Mouse (Mus musculus) B cell, adult 2 months (primary cell): ENCODE results near the gene Trmt10b.

Experiments
- DNase-seq, 2 experiments: peaks; one replicate each; pipeline ENCODE4 v3.0.0; 2022

The Trmt10b gene

DNA sequence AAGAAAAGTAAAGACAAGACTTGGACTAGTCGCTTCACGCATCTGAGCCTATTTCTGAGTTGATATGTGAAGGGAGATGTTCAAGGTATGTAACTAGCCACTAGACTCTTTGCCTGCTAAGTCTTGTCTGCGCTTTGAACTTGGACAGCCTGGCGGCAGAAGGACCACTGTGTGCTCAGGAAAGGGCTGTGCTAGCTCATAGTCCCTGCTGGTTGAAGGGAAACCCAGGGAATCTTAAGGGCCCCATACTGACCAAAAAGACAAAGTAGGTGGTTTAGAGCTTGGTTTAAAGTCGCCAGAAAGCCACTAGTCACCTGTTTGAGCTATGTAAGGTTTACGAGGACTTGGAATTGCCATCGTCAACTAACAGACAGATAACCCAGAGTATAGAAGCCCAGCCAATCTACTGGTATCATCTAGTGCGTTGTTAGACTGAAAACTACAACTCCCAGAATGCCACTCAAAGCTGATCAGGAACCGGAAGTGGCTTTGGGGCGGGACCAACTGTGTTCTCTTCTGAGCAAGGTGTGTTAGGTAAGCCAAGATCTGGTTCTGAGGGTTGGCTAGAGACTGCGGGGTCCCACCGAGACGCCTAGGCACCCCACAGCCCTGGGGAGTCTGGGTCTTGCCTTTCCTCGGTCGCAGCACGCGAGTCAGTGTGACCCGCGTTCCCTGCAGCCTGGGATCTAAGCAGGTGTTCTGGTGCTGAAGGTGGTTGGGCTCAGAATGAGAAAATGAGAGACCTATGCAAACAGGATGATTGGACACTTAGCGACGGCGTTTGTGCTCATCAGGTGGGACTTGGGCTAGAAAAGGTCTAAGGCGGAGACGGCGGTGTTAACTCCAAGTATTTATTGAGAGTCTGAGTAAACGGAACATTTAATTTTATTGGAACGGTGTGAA, at the start of gene Trmt10b:
Gene Trmt10b (plus strand): TSS at position 466 of the 903 bp plus-strand sequence.
- peak; percentile 85 to 86 for DNase-seq

DNA sequence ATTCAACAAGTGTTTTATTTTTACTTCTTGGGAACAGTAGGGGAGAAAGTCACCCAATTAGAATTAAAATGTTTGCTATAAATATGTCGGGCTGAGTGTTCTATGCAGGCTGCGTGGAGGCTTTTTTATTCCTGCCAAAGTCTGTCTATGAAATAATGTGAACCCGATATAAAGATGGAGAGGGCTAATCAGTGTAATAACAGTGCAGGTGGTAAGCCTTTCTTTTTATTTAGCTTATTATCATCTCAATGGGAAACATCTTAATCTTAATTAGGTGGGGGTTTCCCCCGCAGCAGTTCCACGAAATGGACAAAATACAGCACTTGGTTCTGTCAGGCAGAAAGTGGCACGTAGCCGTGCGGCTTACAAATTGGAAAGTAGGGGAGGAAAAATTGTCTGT, 45.7 kb upstream of the Trmt10b start:
- DNase-seq, result no peak

DNA sequence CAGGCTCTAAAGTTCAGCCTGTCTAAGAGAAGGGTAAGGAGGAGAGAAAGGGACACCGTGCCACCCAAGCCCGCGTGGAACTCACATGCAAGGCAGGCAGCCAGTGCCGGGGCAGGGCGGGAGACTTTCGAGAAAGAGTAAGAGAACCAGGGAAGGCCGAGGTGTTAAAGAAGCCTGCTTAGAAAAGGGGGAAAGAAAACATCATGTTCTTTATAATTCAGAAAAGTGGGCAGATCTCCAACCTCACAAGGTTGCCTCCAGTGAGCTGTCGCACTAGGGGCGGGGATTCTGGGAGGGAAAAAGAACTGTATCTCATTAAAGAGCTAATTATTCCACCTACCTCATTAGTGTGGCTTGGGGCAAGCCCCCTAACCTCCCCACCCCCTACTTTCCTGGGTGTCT, 44.1 kb upstream of the Trmt10b start:
- no peak for DNase-seq

DNA sequence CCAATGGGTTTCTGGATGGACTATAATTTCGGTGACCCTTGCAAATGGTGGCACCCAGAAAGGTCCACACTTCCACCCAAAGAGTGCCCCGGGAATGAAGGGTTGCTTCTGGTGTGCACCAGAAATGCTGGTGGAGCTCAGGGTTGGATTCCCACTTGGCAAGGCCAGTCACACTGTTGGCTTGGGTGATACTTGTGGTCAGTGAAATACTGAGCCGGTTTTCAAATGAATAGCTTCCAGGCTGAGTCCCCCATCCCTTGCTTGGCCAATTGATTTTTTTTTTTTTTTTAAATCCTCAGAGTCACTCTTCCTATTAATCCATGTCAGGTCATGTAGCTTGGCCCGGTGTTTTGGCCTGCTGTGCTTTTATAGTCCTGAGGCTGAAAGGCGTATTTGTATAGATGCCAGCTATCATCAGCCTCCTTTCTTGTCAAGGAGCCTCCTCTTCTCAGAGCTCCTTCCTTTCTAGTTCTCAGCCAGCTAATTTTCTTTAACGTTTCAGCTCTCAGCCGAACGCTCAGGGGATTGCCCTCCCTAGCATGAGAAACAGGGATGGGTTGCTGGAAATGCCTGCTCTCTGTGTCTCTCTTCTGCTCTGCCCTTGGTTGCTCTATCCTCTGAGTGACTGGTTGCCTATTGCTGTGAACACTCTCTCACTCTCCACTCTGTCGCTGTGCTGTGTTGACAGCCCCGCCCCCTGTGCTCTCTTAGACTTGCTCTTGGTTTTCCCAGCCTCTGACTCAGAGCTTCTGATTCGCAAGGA, 42.9 kb upstream of the Trmt10b start:
- DNase-seq, result no peak

DNA sequence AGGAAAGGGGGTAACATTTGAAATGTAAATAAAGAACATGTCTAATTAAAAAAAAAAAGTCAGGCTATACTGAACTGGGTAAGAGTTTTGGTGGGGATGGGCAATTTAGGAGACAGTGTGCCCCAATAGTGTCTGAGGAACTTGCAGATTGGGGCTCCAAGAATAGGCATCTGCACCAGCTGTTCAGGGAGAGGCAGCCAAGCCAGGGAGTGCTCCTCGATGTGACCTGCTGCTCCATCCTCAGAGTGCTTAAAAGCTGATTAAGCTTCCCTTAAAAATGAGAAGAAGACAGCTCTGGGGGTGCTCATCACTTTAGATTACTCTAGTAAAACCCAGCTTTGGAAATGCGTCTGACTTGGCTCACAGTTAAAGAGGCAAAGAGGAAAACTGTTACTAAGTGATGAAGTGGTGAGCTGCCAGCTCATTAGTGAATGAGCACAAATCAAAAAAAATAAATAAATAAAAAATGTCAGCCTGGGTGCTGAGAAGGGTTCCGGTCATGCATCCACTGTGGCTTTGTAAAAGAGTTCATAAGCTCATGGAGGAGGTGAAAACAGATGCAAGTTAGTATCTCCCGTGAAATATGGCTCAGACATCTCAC, 37.6 kb upstream of the Trmt10b start:
- no peak for DNase-seq

DNA sequence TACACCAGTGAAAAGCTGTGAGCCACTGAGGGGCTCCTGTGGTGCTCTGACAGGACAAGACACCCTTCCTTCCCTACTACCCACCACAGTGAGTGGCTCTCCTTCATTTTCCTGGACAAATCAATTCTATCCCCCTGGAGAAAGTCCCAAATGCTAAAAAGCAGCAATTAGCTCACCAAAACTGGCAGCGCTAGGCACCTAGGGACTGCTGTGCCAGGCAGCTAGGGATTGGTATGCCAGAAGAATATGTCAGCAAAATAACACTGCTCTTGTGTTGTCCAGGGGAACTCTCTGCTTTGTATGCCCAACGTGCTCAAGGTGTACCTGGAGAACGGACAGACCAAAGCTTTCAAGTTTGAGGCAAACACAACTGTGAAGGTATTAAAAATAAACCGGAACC, 35.4 kb upstream of the Trmt10b start:
- DNase-seq, result no peak

DNA sequence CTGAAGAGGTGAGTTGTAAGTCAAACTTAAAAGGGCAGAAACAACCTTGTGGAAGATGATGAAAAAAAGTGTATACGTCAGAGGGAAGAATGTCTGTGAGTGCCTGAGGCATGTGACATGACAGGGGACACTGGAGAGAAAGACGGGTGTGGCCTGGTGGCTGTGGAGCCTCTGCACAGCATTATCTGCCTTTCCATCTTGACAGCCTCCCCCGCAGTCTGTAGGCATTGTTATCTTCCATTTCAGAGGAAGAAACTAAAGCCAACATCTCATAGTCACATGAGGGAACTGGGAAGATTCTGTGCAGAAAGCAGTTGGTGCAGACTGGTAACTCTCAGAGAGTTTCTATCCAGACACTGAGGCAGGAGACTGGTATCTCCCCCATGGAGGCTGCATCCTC, 29.0 kb upstream of the Trmt10b start:
- no peak for DNase-seq

DNA sequence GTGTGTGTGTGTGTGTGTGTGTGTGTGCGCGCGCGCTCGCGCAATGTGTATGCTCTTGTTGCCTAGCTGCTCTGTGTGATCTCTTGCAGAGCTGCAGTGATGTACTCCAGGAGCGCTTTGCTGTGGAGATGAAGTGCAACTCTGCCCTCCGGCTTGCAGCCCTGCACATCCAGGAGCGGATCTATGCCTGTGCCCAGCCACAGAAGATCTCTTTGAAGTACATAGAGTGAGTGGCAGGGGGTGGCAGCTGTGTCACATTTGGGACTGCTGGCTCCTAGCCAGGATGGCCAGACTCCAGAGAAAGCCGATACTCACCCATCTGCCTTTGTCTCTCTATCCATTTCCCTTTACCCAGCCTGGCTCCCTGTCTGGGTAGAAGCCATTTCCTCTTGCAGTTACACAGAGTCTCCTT, 25.9 kb upstream of the Trmt10b start:
- no peak for DNase-seq

DNA sequence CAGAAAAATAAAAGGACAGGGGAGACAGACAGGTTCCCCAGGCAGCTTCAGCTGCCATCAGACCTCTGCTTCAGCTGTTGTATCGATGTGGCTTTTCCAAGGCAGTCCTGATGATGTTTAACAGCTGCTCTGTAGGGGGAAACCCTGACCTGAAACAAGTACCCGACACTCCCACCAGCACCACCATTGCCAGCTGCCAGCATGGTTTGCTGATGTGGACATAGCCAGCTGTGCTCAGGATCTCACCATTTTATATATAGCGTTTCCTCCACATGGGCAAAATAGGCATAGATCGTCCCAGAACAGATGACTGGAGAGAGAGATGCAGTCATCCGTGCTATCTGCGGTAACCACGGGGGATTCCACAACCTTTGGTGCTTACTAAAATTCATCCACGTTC, 21.2 kb upstream of the Trmt10b start:
- no peak for DNase-seq

DNA sequence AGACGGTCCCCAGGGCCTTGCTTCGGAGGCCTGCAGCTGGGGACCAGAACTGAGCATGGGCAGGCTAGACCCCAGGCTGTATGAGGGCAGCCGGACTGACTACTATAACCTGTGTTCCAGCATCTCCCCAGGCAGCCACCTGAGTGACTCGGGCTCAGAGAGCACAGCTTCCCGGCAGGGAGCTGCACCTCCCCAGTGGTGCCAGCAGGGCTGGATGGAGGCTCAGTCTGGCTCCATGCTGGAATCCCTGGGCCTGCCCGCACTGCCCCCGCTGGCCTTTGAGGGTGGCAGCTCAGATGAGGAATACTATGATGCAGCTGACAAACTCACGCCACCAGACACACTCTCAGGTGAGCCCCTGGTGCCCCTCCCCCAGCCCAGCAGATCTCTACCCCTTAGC, 17.6 kb upstream of the Trmt10b start:
- no peak for DNase-seq

DNA sequence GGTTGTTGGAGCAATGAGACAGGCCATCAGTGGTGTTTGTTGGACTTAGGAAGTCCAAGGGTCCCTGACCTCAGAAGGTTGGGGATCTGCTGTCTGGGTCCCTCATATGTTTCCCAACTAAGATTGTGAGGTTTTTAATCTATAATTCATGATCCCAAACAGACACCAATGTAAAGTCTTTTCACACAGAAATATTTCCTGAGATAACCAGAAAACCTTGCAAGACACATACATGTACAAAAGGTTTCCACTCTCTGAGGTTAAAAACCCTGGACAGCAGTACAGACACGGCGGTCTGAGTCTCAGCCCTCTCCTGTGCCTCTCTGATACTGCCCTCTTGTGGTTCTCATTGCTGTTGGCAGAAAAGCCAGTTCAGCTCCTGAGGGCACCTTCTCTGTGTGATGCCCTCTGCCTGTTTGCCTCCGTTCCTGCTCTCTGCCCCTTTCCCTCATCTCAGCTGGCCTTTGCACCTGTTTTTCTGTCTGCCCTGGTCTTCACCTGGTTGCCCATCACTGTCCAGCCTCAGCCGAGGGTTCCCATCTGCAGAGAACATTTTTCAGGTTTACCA, 16.9 kb upstream of the Trmt10b start:
- DNase-seq, result peak; percentile 63 to 65

DNA sequence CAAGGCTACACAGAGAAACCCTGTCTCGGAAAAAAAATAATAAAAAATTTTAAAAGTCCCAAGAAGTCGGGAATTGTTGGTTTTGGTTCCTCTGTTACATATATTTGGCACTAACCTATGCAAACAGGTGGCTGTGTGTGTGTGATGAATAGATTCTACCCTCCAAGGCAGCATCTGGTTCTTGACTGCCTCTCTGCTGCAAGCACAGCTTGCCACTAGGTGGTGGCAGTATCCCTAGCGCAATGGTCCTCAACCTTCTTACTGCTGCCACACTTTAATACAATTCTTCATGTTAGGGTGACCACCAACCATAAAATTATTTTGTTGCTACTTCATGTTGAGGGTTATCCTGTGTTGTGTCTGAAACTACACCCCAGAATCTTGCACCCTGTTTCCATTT, 10.6 kb upstream of the Trmt10b start:
- DNase-seq, result peak; percentile 22 to 25

DNA sequence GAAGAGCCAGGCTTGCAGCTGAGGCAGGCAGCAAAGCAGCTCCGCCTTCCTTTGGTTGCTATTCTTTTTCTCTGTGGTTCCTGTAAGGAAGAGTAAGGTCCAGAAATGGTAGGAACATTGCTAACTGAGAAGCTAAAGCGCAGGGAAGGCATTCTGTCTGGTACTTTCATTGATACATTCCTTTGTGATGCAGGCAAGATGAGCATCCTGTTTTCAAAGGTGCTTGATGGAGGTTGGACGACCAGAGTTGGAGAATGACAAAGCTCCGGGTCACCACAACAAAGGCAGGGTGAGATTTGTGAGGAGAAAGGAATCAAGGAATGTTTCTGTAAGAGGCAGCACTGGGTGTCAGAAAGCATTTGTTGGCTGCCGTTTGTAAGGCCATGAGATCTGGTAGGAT, 9.0 kb upstream of the Trmt10b start:
- DNase-seq, result no peak

DNA sequence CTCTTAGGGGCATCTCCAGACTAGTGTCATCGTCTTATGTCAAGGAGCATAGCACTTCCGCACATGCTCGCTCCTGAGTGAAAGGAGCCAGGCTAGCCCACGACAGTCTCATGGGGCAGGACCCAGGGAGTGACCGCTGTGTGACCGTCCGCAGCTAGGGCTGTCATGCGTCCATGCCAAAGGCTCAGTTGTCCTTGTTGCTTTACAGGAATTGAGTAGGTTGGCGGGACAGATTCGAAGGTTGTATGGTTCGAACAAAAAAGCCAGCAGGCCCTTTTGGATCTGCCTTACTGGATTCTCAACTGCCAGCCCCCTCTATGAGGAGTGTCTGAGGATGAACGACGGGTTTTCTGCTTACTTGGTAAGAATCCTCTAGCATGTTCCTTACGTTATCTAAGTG, 8.6 kb downstream of the Trmt10b start:
- no peak for DNase-seq

DNA sequence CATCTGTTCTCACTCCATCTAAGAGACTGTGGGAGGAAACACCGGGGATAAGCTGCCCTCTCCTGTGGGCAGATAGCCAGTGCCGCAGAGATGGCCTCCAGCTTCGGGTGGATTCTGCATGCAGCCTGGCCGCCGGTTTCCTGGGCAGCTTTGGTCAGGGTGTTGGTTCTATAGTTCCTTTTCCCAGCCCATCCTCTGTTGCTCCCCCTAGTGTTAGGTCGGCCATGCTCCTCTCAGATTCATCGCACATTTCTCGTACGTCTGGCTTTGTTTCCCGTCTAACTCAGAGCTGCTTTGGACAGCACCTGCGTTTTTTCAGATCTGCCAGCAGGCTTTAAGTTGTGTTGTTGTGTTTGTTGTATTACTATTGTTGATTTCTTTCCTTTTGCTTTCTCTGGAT, 11.1 kb downstream of the Trmt10b start:
- no peak for DNase-seq

DNA sequence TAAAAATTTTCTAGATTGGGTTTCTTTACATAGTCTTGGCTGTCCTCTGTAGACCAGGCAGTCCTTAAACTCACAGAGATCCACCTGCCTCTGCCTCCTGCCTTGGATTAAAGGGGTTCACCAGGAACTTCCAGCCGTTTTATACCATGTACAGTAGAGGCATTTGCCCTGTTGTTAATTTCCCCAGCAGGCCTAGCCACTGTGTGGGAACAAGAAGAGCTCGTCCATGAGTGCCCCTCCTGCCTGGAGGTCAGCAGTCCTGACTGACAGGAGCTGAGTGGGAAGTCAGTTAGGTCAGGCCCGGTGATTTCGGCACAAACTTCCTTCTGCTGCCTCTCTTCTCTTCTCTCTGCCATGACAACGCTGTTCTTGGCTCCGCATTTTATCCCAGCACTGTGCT, 11.7 kb downstream of the Trmt10b start:
- no peak for DNase-seq

DNA sequence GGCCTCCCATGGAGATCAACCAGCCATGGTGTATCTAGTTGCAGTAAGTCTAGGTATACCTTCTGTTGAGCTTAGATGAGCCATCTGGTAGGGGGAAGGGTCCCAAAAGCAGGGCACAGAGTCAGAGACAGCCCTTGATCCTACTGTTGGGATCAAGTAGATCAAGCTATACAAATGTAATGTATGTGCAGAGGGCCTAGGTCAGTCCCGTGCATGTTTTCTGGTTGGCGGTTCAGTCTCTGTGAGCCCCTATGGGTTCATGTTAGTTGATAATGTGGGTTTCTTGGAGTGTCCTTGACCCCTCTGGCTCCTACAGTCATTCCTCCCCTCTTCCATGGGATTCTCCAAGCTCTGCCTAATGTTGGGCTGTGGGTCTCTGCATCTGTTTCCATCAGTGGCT, 14.1 kb downstream of the Trmt10b start:
- DNase-seq, result no peak

DNA sequence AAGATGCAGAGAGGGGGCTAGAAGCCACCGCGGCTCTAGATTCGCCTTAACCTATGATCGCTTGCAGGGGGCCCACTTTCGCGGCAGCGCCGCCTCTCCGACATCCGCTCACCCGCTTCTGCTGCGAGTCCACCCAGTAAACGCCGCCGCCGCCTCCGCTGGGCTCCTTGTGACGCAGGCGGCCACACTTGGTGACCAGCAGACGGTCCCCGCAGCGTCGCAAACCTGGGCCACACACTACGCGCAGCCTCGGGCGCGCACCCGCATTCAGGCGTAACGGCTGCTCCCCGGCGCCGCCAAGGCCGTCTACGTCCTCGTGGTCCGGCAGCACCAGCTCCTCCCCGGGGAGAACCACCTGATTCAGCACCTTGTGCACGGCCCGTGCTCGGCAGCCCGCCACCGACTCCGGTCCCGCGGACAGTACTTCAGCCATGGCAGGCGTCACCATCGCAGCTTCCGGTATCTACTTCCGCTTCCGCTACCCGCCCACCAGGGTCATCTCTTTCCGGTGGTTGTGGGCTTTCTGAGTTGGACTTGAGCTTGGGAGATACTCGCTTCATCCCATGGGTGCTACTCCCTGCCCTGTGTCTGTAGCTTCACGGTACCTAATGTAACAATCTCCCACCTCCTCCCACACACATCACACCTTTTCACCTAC, 23.4 kb downstream of the Trmt10b start:
- peak; percentile 90 to 91 for DNase-seq

DNA sequence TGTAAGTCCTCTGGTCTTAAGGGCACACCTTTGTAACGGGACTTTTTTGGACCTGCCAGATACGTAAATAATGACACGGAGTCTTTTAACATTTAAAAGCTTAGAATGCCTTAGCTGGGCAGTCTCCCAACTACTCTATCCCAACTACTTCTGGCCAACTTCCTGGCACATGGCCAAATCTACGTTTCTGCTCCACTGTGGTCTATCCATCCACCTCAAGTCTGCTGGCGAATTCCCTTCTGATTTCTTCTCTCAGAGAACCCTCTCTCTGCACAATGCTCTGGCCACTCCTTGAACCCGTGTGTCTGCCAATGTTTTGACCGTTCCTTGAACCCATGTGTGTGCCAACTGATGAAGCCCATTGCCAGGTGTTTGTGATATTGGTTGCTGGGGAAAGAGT, 34.2 kb downstream of the Trmt10b start:
- no peak for DNase-seq

DNA sequence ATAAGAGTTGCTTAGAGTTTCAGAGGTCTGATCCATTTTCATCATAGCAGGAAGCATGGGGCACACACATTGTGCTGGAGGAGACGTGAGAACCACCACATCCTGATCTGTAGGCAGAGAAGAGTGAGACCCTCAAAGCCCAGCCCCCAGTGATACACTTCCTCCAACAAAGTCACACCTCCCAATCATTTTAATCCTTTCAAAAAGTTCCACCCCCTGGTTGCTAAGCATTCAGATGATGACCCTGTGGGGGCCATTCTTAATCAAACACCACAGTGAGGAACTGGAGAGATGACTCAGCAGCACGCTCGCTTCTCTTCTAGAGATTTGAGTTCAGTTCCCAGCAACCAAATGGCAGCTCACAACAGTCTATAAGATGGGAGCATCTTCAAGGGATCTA, 35.5 kb downstream of the Trmt10b start:
- DNase-seq, result no peak

DNA sequence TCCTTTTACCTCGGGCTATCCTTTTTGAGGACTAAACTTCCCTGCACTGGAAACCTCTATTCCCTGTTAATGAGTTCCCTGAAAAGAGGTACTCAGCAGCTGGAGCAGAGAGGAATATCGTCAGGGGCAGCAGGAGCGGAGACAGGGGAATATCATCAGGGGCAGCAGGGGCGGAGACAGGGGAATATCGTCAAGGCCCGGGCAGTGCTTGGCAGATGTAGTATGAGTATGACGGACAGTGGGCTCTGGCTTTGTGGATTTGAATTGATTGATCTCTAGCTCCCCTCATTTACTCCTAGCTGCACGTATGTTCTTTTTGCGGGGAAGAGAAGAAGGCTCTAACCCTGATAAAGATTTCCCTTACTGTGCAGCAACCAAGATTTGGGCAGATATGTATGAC, 44.3 kb downstream of the Trmt10b start:
- DNase-seq, result no peak

DNA sequence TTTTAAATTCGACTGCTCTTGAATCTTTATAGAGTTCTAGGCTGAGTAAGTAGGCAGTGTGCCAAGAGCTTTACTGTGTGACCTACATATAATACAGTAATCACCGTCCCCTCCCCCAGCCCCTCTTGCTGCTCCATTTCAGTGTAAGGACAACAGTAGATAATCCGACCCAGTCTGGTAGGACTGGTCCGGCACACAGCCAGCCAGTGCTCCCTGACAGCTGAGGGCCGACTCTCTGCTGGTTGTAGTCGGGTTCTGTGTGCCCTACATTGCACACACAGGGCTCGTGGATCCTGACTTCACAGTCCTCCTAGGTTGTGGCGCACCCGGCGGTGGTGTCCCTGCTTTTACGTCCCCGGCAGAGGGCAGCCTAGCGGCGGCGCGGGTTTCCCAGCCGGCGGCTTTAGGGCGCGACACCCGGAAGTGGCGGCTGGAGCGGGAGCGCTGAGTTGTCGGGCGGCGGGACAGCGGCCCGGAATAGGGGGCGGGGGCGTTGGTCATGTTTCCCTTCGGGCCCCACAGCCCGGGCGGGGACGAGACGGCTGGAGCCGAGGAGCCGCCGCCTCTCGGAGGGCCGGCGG, 44.8 kb downstream of the Trmt10b start, which contains the start of gene Dcaf10:
Gene Dcaf10 (plus strand): TSS at position 433 of the 581 bp plus-strand sequence.
- peak; percentile 96 for DNase-seq
